Mouse (Mus musculus): ENCODE data around the gene Serinc5.

The Serinc5 gene

GRCm38 (mm10) chr13:92742886-92743285 is 132.0 kb downstream of the Serinc5 start:
- no peak for DNase-seq (ENCODE audit: low read depth)

GRCm38 (mm10) chr13:92743337-92743736 is 132.4 kb downstream of the Serinc5 start:
- peak; percentile 56 for DNase-seq (ENCODE audit: low read depth)

- DNase-seq (ENCODE audit: low read depth): peak; percentile 77
Measured at GRCm38 (mm10) chr13:92750976-92751518, 140.2 kb downstream of the Serinc5 start.

GRCm38 (mm10) chr13:92751726-92752565 is 141.1 kb downstream of the Serinc5 start:
- no peak for DNase-seq (ENCODE audit: low read depth)

GRCm38 (mm10) chr13:92753676-92754075 is 142.8 kb downstream of the Serinc5 start:
- DNase-seq (ENCODE audit: low read depth): no peak

- no peak for DNase-seq (ENCODE audit: low read depth)
Measured at GRCm38 (mm10) chr13:92755036-92755435, 144.1 kb downstream of the Serinc5 start.

GRCm38 (mm10) chr13:92757972-92758585 is 147.2 kb downstream of the Serinc5 start:
- DNase-seq (ENCODE audit: low read depth): no peak

- DNase-seq (ENCODE audit: low read depth): no peak
Measured at GRCm38 (mm10) chr13:92759096-92759495, 148.2 kb downstream of the Serinc5 start.

- DNase-seq (ENCODE audit: low read depth): no peak
Measured at GRCm38 (mm10) chr13:92760519-92760918, 149.6 kb downstream of the Serinc5 start.
